Mouse (Mus musculus) CH12.LX (cell line): ENCODE data around the gene Armc3. TPM values are rescaled to one million over a fixed set of nuclear protein-coding genes. Genes with fewer than 3 reads are reported as not detected.

Experiments
- DNase-seq: peaks from one replicate; pipeline ENCODE4 v3.0.0-alpha.2; 2013; ENCODE audit errors: extremely low read depth
- H3K27ac ChIP-seq: 2 replicates; pipeline ENCODE4 v1.5.1; 2012; ENCODE audit warnings: low read depth, mild to moderate bottlenecking, control low read depth, moderate library complexity; ENCODE audit not compliant: insufficient read depth
- H3K27me3 ChIP-seq: replicated peaks from 2 replicates; pipeline ENCODE3; 2012; ENCODE audit warnings: inconsistent platforms
- H3K36me3 ChIP-seq, 2 experiments: replicated peaks in 1 of 2; 2 replicates each; pipeline versions ENCODE3 to v1.6.1; 2012; ENCODE audit warnings: inconsistent platforms in 1 of 2, low read length in 1 of 2, mild to moderate bottlenecking in 1 of 2, mixed read lengths in 1 of 2, moderate library complexity in 1 of 2; ENCODE audit not compliant: control insufficient read depth in 1 of 2, insufficient read depth in 1 of 2
- H3K4me1 ChIP-seq, 2 experiments: 2 replicates each; pipeline ENCODE4 v1.6.1; 2012; ENCODE audit warnings: inconsistent platforms in 1 of 2, moderate library complexity in 1 of 2; ENCODE audit not compliant: insufficient read depth in 2 of 2, control insufficient read depth in 1 of 2
- H3K4me2 ChIP-seq: 2 replicates; pipeline ENCODE4 v1.6.1; 2012; ENCODE audit warnings: low read depth, mild to moderate bottlenecking, control low read depth; ENCODE audit not compliant: poor library complexity, insufficient read depth, severe bottlenecking
- H3K4me3 ChIP-seq, 3 experiments: fragments of 150-350 bp in 1 of 3; sonication (generic) in 1 of 3; replicated peaks in 1 of 3; 2 replicates each; pipeline versions ENCODE3 to v1.5.1; 2011 to 2012; ENCODE audit warnings: low read depth in 2 of 3, low read length in 2 of 3, mild to moderate bottlenecking in 2 of 3, moderate library complexity in 2 of 3, control low read depth in 1 of 3, improper control_type of control experiment in 1 of 3, inconsistent platforms in 1 of 3, mixed read lengths in 1 of 3; ENCODE audit not compliant: poor library complexity in 1 of 3
- H3K79me2 ChIP-seq: replicated peaks from 2 replicates; pipeline ENCODE4 v1.6.1; 2012; ENCODE audit warnings: mild to moderate bottlenecking, moderate library complexity; ENCODE audit not compliant: control insufficient read depth, poor library complexity, insufficient read depth, severe bottlenecking; ENCODE audit errors: extremely low read depth
- H3K9ac ChIP-seq: 2 replicates; pipeline ENCODE4 v1.6.1; 2012; ENCODE audit warnings: low read depth, mild to moderate bottlenecking, control low read depth, moderate library complexity; ENCODE audit not compliant: insufficient read depth
- H3K9me3 ChIP-seq: replicated peaks from 2 replicates; pipeline ENCODE3; 2012; ENCODE audit warnings: low read length, inconsistent platforms, mixed read lengths
- BHLHE40 ChIP-seq: IDR thresholded peaks from 2 replicates; pipeline ENCODE4 v1.6.1; 2011; ENCODE audit warnings: mild to moderate bottlenecking, low read depth, low read length, improper control_type of control experiment
- CHD1 ChIP-seq: IDR thresholded peaks from 2 replicates; pipeline ENCODE4 v1.6.1; 2012; ENCODE audit warnings: low read depth, low read length, improper control_type of control experiment, inconsistent platforms
- CHD2 ChIP-seq: IDR thresholded peaks from 2 replicates; pipeline ENCODE4 v1.6.1; 2011; ENCODE audit warnings: low read length, improper control_type of control experiment
- EP300 ChIP-seq: IDR thresholded peaks from 2 replicates; pipeline ENCODE4 v1.6.1; 2011; ENCODE audit warnings: low read length, improper control_type of control experiment
- ETS1 ChIP-seq: conservative IDR thresholded peaks from 2 replicates; pipeline ENCODE4 v1.6.1; 2012; ENCODE audit warnings: low read depth, mild to moderate bottlenecking, inconsistent platforms, low read length, improper control_type of control experiment, moderate library complexity
- GABPA ChIP-seq: IDR thresholded peaks from 2 replicates; pipeline ENCODE4 v1.6.1; 2012; ENCODE audit warnings: low read depth, low read length, improper control_type of control experiment, inconsistent platforms; ENCODE audit not compliant: insufficient replicate concordance
- IRF4 ChIP-seq: IDR thresholded peaks from 2 replicates; pipeline ENCODE4 v1.6.1; 2014; ENCODE audit warnings: low read depth, mild to moderate bottlenecking, inconsistent platforms, low read length, improper control_type of control experiment
- MAZ ChIP-seq: IDR thresholded peaks from 2 replicates; pipeline ENCODE4 v1.6.1; 2012; ENCODE audit warnings: low read depth, mild to moderate bottlenecking, inconsistent platforms, low read length, improper control_type of control experiment, moderate library complexity
- MEF2A ChIP-seq: IDR thresholded peaks from 2 replicates; pipeline ENCODE4 v1.6.1; 2014; ENCODE audit warnings: low read depth, mild to moderate bottlenecking, inconsistent platforms, low read length, improper control_type of control experiment, borderline replicate concordance
- MXI1 ChIP-seq: IDR thresholded peaks from 2 replicates; pipeline ENCODE4 v1.6.1; 2011; ENCODE audit warnings: mild to moderate bottlenecking, low read depth, low read length, improper control_type of control experiment
- POLR2A ChIP-seq: IDR thresholded peaks from 2 replicates; pipeline ENCODE4 v1.6.1; 2011; ENCODE audit warnings: low read depth, mild to moderate bottlenecking, improper control_type of control experiment, low read length
- POLR2AphosphoS2 ChIP-seq: IDR thresholded peaks from 2 replicates; pipeline ENCODE4 v1.6.1; 2011; ENCODE audit warnings: low read depth, low read length, improper control_type of control experiment
- RAD21 ChIP-seq: IDR thresholded peaks from 2 replicates; pipeline ENCODE4 v1.6.1; 2011; ENCODE audit warnings: low read depth, mild to moderate bottlenecking, low read length, improper control_type of control experiment, moderate library complexity
- SMC3 ChIP-seq: IDR thresholded peaks from 2 replicates; pipeline ENCODE4 v1.6.1; 2011; ENCODE audit warnings: low read depth, low read length, improper control_type of control experiment
- TBP ChIP-seq: conservative IDR thresholded peaks from 2 replicates; pipeline ENCODE4 v1.6.1; 2011; ENCODE audit warnings: low read depth, low read length, improper control_type of control experiment
- TCF12 ChIP-seq: IDR thresholded peaks from 2 replicates; pipeline ENCODE4 v1.6.1; 2014; ENCODE audit warnings: low read depth, mild to moderate bottlenecking, inconsistent platforms, low read length, improper control_type of control experiment
- UBTF ChIP-seq: IDR thresholded peaks from 2 replicates; pipeline ENCODE4 v1.6.1; 2012; ENCODE audit warnings: low read depth, mild to moderate bottlenecking, inconsistent platforms, low read length, improper control_type of control experiment, moderate library complexity
- USF1 ChIP-seq: IDR thresholded peaks from 2 replicates; pipeline ENCODE4 v1.6.1; 2014; ENCODE audit warnings: low read depth, mild to moderate bottlenecking, inconsistent platforms, low read length, improper control_type of control experiment
- ZMIZ1 ChIP-seq: IDR thresholded peaks from 2 replicates; pipeline ENCODE4 v1.6.1; 2012; ENCODE audit warnings: low read depth, mild to moderate bottlenecking, inconsistent platforms, low read length, improper control_type of control experiment
- ZNF384 ChIP-seq: IDR thresholded peaks from 2 replicates; pipeline ENCODE4 v1.6.1; 2012; ENCODE audit warnings: low read depth, low read length, improper control_type of control experiment, inconsistent platforms
- dilution Hi-C: fragments of 300-500 bp; cut with MboI; formaldehyde crosslinking; loops from 2 replicates; pipeline ENCODE4 v1.14.3; 2020; ENCODE audit warnings: low sequenced_read_pairs; ENCODE audit not compliant: extremely low pct_unique_long_range_greater_than_20kb, extremely low pct_ligation_motif_present
- in situ Hi-C: fragments of 300-500 bp; cut with MboI; formaldehyde crosslinking; loops from 3 replicates; pipeline ENCODE4 v1.14.3; 2019; ENCODE audit warnings: low sequenced_read_pairs, low pct_ligation_motif_present, low pct_unique_long_range_greater_than_20kb, mixed read lengths
- polyA plus RNA-seq: library from polyadenylated mRNA; unstranded; fragments of >175 nt; gene quantifications from 2 replicates; pipeline ENCODE4 v1.2.1, GENCODE M21; 2012; ENCODE audit warnings: low read depth; ENCODE audit not compliant: insufficient read length
- total RNA-seq, 2 experiments: library from RNA; depleted of rRNA; stranded (reverse); fragments of 300-350 nt in 1 of 2; fragments of >200 nt in 1 of 2; gene quantifications; 2 replicates each; pipeline ENCODE4 v1.2.3; 2012 to 2014

Armc3 gene
- total and polyA plus RNA-seq, 3 experiments: 0.08 to 0.36 (median 0.21) TPM

DNA sequence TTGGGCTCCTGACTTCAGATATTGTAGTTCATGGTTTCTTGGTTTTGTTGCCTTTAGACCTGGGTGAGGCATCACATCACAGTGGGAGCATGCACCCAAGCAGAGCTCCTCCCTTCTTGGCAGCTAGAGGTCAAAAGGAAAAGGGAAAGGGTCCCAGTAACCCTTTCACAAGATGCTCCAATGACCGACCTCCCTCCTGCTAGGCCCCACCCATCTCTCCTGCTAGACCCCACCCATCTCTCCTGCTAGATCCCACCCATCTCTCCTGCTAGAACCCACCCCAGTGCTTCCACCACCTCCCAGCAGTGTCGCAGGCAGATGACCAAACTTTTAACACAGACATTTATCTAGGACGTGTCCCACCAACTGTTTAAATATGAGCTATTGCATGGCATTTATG is 93.3 kb downstream of the Armc3 start:
- Histone ChIP-seq H3K4me2 (no peak overlapping the region), H3K4me3 (no peak overlapping the region), H3K27me3 (no peaks in the 10 kb centered on the region), H3K4me1 (no peaks in the 10 kb centered on the region), H3K27ac (no peak overlapping the region), H3K9ac (no peak overlapping the region), H3K79me2 (no peaks in the 10 kb centered on the region), H3K36me3 (no peaks in the 10 kb centered on the region), H3K9me3 (no peaks in the 10 kb centered on the region)
- no peak for DNase-seq
- TF ChIP-seq MXI1 (no peak), UBTF (no peak), RAD21 (no peak), IRF4 (no peak), TCF12 (no peak), USF1 (no peak), MEF2A (no peak)
- dilution Hi-C loops (no loop called here), in situ Hi-C loops (no loop called here)

DNA sequence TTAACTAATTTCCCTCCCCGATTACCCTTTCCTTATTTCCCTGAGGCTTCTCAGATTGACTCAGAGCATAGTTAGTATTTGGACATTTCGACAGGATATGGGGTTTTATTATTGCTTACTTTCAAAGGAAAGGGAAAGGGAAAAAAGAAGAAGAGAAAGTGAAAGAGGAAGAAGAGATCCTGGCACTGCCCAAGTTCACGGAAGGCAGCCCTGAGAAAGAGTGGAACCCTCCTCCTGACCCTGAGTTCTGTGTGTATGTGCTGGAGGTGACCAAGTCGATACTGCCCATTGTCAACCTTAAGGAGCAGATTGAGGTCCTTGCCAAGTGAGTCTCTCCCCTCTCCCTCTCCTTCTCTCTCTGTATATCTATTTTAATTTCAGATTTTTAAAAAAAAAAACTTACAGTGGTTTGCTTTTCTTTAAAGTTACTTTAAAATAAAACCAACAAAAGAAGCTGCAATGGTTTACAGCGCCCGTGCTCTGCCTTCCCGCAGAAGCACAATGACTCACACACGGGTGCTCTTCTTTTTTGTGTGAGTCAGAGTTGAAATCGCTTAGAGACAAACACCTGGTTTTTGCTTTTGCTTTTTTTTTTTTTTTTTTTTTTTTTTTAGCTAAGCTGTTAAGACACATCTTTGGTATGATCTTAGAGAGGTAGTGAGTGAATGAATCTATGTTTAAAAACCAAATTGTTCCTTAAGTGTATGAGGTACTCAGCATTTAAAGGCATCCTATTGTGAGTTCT is 101.4 kb downstream of the Armc3 start:
- 0 out of 2 replicates have a peak, but pooled peaks have one; percentile 25 for TF ChIP-seq ETS1
- TF ChIP-seq IRF4: 0 out of 2 replicates have a peak, but pooled peaks have one; percentile 52
- no peak for TF ChIP-seq POLR2A
- no peak for TF ChIP-seq USF1
- 0 out of 2 replicates have a peak, but pooled peaks have one; percentile 25 for TF ChIP-seq TCF12
- no peak for TF ChIP-seq CHD2
- TF ChIP-seq GABPA: no peak
- TF ChIP-seq EP300: peak; percentile 67; the same call in 1 of the 2 replicates
- no peak for TF ChIP-seq POLR2AphosphoS2
- TF ChIP-seq TBP: 0 out of 2 replicates have a peak, but pooled peaks have one; percentile 15
- no peak for TF ChIP-seq CHD1
- no peak for TF ChIP-seq SMC3
- TF ChIP-seq MAZ: 0 out of 2 replicates have a peak, but pooled peaks have one; percentile 21
- TF ChIP-seq BHLHE40: peak; percentile 75
- TF ChIP-seq ZNF384: peak; percentile 95
- no peak for TF ChIP-seq RAD21
- TF ChIP-seq MXI1: no peak
- no peak for TF ChIP-seq ZMIZ1
- no peak overlapping the region for H3K9ac ChIP-seq
- peak; percentile 51 for DNase-seq
- H3K4me3 ChIP-seq: peak overlapping the region; percentile 13 to 39 (median 30)
- H3K27me3 ChIP-seq: no peaks in the 10 kb centered on the region
- no peaks in the 10 kb centered on the region for H3K79me2 ChIP-seq
- H3K27ac ChIP-seq: no peak overlapping the region
- in situ Hi-C loops (no loop called here), dilution Hi-C loops (no loop called here)
- peaks cover 10 to 20% of the 10 kb centered on the region in 2 experiments for H3K4me1 ChIP-seq
- H3K4me2 ChIP-seq: peak overlapping the region; percentile 93
- H3K9me3 ChIP-seq: no peaks in the 10 kb centered on the region
- H3K36me3 ChIP-seq: peaks cover 0 to 4% of the 10 kb centered on the region in 2 experiments
